Mouse (Mus musculus) olfactory bulb, adult 2 months (tissue): ENCODE results near the gene Pnck.

Experiments
- CTCF ChIP-seq: fragments of 200-500 bp; IDR thresholded peaks from 2 replicates; pipeline ENCODE4 v1.5.1; 2012; ENCODE audit warnings: low read depth, mild to moderate bottlenecking, low read length, moderate library complexity; ENCODE audit not compliant: insufficient read depth
- POLR2A ChIP-seq: fragments of 200-500 bp; IDR thresholded peaks from 2 replicates; pipeline ENCODE4 v1.6.1; 2012; ENCODE audit warnings: mild to moderate bottlenecking, low read depth, low read length, moderate library complexity; ENCODE audit not compliant: insufficient read depth

GRCm38 (mm10) chrX:73619890-73620289, 40.0 kb downstream of the Pnck start:
- TF ChIP-seq POLR2A (no peak), CTCF (no peak)
